Mouse (Mus musculus): ENCODE measurements at regions not wholly inside any gene's neighbourhood (a gene's known extent, or its start where the extent isn't known, plus 50 kb on each side); places are given as distances from the start of the nearest gene placed in this dataset.

DNA sequence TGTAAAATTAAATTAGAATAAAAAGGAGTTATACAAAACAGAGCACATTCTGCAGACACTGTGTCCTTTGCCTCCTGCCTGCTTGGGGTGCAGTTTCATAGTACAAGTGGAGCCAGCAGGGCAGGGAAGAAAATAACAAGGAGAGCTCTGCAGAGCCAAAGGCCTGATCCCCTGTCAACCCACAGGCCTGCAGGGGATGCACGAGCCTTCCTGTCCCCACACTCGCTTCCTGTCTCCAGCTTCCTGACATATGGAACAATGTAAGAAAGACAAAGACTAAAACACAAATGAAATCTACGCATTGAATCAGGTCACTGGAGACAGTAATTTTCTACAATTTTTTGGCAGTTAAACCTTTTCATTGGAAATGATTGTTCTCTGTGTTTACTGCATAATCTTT lies 861.8 kb downstream of the Efnb2 start:
- in situ Hi-C loops (cut with MboI; ENCODE audit: low sequenced_read_pairs in 2 of 2, unreplicated experiment in 2 of 2): no loop called here
- Histone ChIP-seq H3K36me3 (ENCODE audit: control insufficient read depth, insufficient read depth, low read length, poor library complexity, severe bottlenecking) (no peaks in the 10 kb centered on the region), H3K4me3 (ENCODE audit: insufficient read depth in 1 of 2, low read depth in 1 of 2, low read length in 2 of 2, poor library complexity in 1 of 2, severe bottlenecking in 1 of 2) (no peak overlapping the region), H3K9ac (ENCODE audit: insufficient read depth, low read depth, low read length, poor library complexity, severe bottlenecking) (no peak overlapping the region), H3K9me3 (ENCODE audit: control insufficient read depth, insufficient read depth, low read depth, low read length) (no peaks in the 10 kb centered on the region), H3K27ac (ENCODE audit: insufficient read depth, low read depth, low read length, poor library complexity, severe bottlenecking) (no peak overlapping the region), H3K4me1 (ENCODE audit: control insufficient read depth in 2 of 2, insufficient read depth in 2 of 2, low read length in 2 of 2, poor library complexity in 1 of 2) (no peaks in the 10 kb centered on the region)
- DNase-seq (ENCODE audit: low read depth, low spot score): no peak
- TF ChIP-seq HCFC1 (IDR thresholded peaks at IDR 0.05; ENCODE audit: borderline replicate concordance, insufficient read depth, low read length) (no peak), ZNF384 (IDR thresholded peaks at IDR 0.05; ENCODE audit: low read depth, low read length) (no peak), CHD2 (IDR thresholded peaks at IDR 0.05; ENCODE audit: low read depth, low read length) (no peak), ZC3H11A (IDR thresholded peaks at IDR 0.05; ENCODE audit: borderline replicate concordance, low read depth, low read length) (no peak), MAFK (IDR thresholded peaks at IDR 0.05; ENCODE audit: insufficient read depth, low read depth, low read length) (no peak)

DNA sequence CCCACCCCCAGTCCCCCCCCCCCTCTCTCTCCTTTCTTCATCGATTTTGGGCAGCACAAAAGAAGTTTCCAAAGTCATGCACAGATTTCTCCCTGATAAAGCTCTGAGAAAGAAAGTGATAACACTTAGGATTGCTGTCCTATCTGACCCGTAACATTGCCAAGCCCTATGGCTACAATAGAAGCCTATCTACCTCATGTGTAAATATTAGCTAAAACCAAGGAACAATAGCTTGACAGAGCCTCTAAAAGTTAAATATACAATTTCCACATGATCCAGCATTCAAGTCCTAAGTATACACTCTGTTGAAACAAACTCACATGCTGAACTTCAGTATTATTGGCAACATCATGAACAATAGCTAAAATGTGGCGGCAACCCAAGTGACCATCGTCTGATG lies 864.9 kb downstream of the Efnb2 start:
- H3K4me1 ChIP-seq (ENCODE audit: control insufficient read depth in 2 of 2, insufficient read depth in 2 of 2, low read length in 2 of 2, poor library complexity in 1 of 2): no peaks in the 10 kb centered on the region
- H3K4me3 ChIP-seq (ENCODE audit: insufficient read depth in 1 of 2, low read depth in 1 of 2, low read length in 2 of 2, poor library complexity in 1 of 2, severe bottlenecking in 1 of 2): no peak overlapping the region
- no peak overlapping the region for H3K27ac ChIP-seq (ENCODE audit: insufficient read depth, low read depth, low read length, poor library complexity, severe bottlenecking)
- no peaks in the 10 kb centered on the region for H3K36me3 ChIP-seq (ENCODE audit: control insufficient read depth, insufficient read depth, low read length, poor library complexity, severe bottlenecking)
- no peak overlapping the region for H3K9ac ChIP-seq (ENCODE audit: insufficient read depth, low read depth, low read length, poor library complexity, severe bottlenecking)
- DNase-seq (ENCODE audit: low read depth, low spot score): no peak
- in situ Hi-C loops (cut with MboI; ENCODE audit: low sequenced_read_pairs in 2 of 2, unreplicated experiment in 2 of 2): no loop called here
- TF ChIP-seq MAFK (IDR thresholded peaks at IDR 0.05; ENCODE audit: insufficient read depth, low read depth, low read length) (no peak), HCFC1 (IDR thresholded peaks at IDR 0.05; ENCODE audit: borderline replicate concordance, insufficient read depth, low read length) (no peak), ZC3H11A (IDR thresholded peaks at IDR 0.05; ENCODE audit: borderline replicate concordance, low read depth, low read length) (no peak), CHD2 (IDR thresholded peaks at IDR 0.05; ENCODE audit: low read depth, low read length) (no peak), ZNF384 (IDR thresholded peaks at IDR 0.05; ENCODE audit: low read depth, low read length) (no peak)
- no peaks in the 10 kb centered on the region for H3K9me3 ChIP-seq (ENCODE audit: control insufficient read depth, insufficient read depth, low read depth, low read length)

- H3K4me1 ChIP-seq (ENCODE audit: control insufficient read depth in 2 of 2, insufficient read depth in 2 of 2, low read length in 2 of 2, poor library complexity in 1 of 2): no peaks in the 10 kb centered on the region
- H3K36me3 ChIP-seq (ENCODE audit: control insufficient read depth, insufficient read depth, low read length, poor library complexity, severe bottlenecking): no peaks in the 10 kb centered on the region
- H3K9me3 ChIP-seq (ENCODE audit: control insufficient read depth, insufficient read depth, low read depth, low read length): no peaks in the 10 kb centered on the region
- in situ Hi-C loops (cut with MboI; ENCODE audit: low sequenced_read_pairs in 2 of 2, unreplicated experiment in 2 of 2): no loop called here
- H3K27ac ChIP-seq (ENCODE audit: insufficient read depth, low read depth, low read length, poor library complexity, severe bottlenecking): no peak overlapping the region
- H3K4me3 ChIP-seq (ENCODE audit: insufficient read depth in 1 of 2, low read depth in 1 of 2, low read length in 2 of 2, poor library complexity in 1 of 2, severe bottlenecking in 1 of 2): no peak overlapping the region
- TF ChIP-seq MAFK (IDR thresholded peaks at IDR 0.05; ENCODE audit: insufficient read depth, low read depth, low read length): no peak
- no peak for TF ChIP-seq ZNF384 (IDR thresholded peaks at IDR 0.05; ENCODE audit: low read depth, low read length)
- TF ChIP-seq ZC3H11A (IDR thresholded peaks at IDR 0.05; ENCODE audit: borderline replicate concordance, low read depth, low read length): no peak
- TF ChIP-seq HCFC1 (IDR thresholded peaks at IDR 0.05; ENCODE audit: borderline replicate concordance, insufficient read depth, low read length): no peak
- TF ChIP-seq CHD2 (IDR thresholded peaks at IDR 0.05; ENCODE audit: low read depth, low read length): no peak
- no peak for DNase-seq (ENCODE audit: low read depth, low spot score)
- no peak overlapping the region for H3K9ac ChIP-seq (ENCODE audit: insufficient read depth, low read depth, low read length, poor library complexity, severe bottlenecking)
These were observed 897.2 kb downstream of the Efnb2 start for GRCm38 (mm10) chr8:7763820-7764219.

DNA sequence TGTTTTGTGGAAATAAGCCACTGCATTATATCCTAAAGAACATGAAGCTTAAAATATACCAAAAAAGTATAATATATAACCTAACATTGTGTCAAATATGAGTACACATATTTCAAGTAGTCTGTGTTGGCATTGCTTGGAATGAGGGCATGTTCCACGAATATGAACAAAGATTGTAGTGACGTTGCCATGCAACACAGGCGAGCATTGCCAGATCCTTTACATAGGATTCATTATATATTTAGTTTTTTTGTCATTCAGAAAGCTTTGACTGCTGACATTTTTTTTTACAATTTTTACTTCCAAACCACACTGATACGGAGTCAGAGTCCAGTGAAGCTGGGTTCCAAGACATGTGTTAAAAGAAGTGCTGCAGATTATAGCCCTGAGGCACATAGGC lies 900.1 kb downstream of the Efnb2 start:
- Histone ChIP-seq H3K4me1 (ENCODE audit: control insufficient read depth in 2 of 2, insufficient read depth in 2 of 2, low read length in 2 of 2, poor library complexity in 1 of 2) (no peaks in the 10 kb centered on the region), H3K27ac (ENCODE audit: insufficient read depth, low read depth, low read length, poor library complexity, severe bottlenecking) (no peak overlapping the region), H3K4me3 (ENCODE audit: insufficient read depth in 1 of 2, low read depth in 1 of 2, low read length in 2 of 2, poor library complexity in 1 of 2, severe bottlenecking in 1 of 2) (no peak overlapping the region), H3K9me3 (ENCODE audit: control insufficient read depth, insufficient read depth, low read depth, low read length) (no peaks in the 10 kb centered on the region), H3K9ac (ENCODE audit: insufficient read depth, low read depth, low read length, poor library complexity, severe bottlenecking) (no peak overlapping the region), H3K36me3 (ENCODE audit: control insufficient read depth, insufficient read depth, low read length, poor library complexity, severe bottlenecking) (no peaks in the 10 kb centered on the region)
- no peak for DNase-seq (ENCODE audit: low read depth, low spot score)
- in situ Hi-C loops (cut with MboI; ENCODE audit: low sequenced_read_pairs in 2 of 2, unreplicated experiment in 2 of 2): no loop called here
- TF ChIP-seq MAFK (IDR thresholded peaks at IDR 0.05; ENCODE audit: insufficient read depth, low read depth, low read length): no peak
- no peak for TF ChIP-seq CHD2 (IDR thresholded peaks at IDR 0.05; ENCODE audit: low read depth, low read length)
- TF ChIP-seq HCFC1 (IDR thresholded peaks at IDR 0.05; ENCODE audit: borderline replicate concordance, insufficient read depth, low read length): no peak
- TF ChIP-seq ZNF384 (IDR thresholded peaks at IDR 0.05; ENCODE audit: low read depth, low read length): no peak

GRCm38 (mm10) chr8:7732726-7733125 lies 928.3 kb downstream of the Efnb2 start:
- no peaks in the 10 kb centered on the region for H3K9me3 ChIP-seq (ENCODE audit: control insufficient read depth, insufficient read depth, low read depth, low read length)
- H3K36me3 ChIP-seq (ENCODE audit: control insufficient read depth, insufficient read depth, low read length, poor library complexity, severe bottlenecking): no peaks in the 10 kb centered on the region
- no peak overlapping the region for H3K27ac ChIP-seq (ENCODE audit: insufficient read depth, low read depth, low read length, poor library complexity, severe bottlenecking)
- TF ChIP-seq ZNF384 (IDR thresholded peaks at IDR 0.05; ENCODE audit: low read depth, low read length) (no peak), HCFC1 (IDR thresholded peaks at IDR 0.05; ENCODE audit: borderline replicate concordance, insufficient read depth, low read length) (no peak), MAFK (IDR thresholded peaks at IDR 0.05; ENCODE audit: insufficient read depth, low read depth, low read length) (no peak), CHD2 (IDR thresholded peaks at IDR 0.05; ENCODE audit: low read depth, low read length) (no peak), ZC3H11A (IDR thresholded peaks at IDR 0.05; ENCODE audit: borderline replicate concordance, low read depth, low read length) (no peak)
- in situ Hi-C loops (cut with MboI; ENCODE audit: low sequenced_read_pairs in 2 of 2, unreplicated experiment in 2 of 2): no loop called here
- H3K4me3 ChIP-seq (ENCODE audit: insufficient read depth in 1 of 2, low read depth in 1 of 2, low read length in 2 of 2, poor library complexity in 1 of 2, severe bottlenecking in 1 of 2): no peak overlapping the region
- H3K4me1 ChIP-seq (ENCODE audit: control insufficient read depth in 2 of 2, insufficient read depth in 2 of 2, low read length in 2 of 2, poor library complexity in 1 of 2): no peaks in the 10 kb centered on the region
- H3K9ac ChIP-seq (ENCODE audit: insufficient read depth, low read depth, low read length, poor library complexity, severe bottlenecking): no peak overlapping the region
- DNase-seq (ENCODE audit: low read depth, low spot score): no peak

Measured in ES-E14 (cell line).